Mouse (Mus musculus) heart, embryonic 14.5 days (tissue): Measurements from ENCODE around the gene Arsg. TPM values are rescaled to one million over a fixed set of nuclear protein-coding genes. Genes with fewer than 3 reads are reported as not detected.

ENCODE experiments used
- ATAC-seq: fragments of 200-750 bp; cut with Nextera tagmentation; 2 replicates; pipeline ENCODE4 v1.8.0; 2017; ENCODE audit warnings: low read depth, moderate TSS enrichment; ENCODE audit not compliant: insufficient number of reproducible peaks, insufficient read depth, low FRiP score
- H3K27ac ChIP-seq, 2 experiments: fragments of 200-500 bp in 1 of 2; fragments of 300-500 bp in 1 of 2; sonication (generic) in 1 of 2; replicated peaks in 1 of 2; 2 replicates each; pipeline ENCODE4 v1.5.1; 2012 to 2014; ENCODE audit warnings: low read depth in 2 of 2, low read length in 2 of 2, control low read depth in 1 of 2, mild to moderate bottlenecking in 1 of 2, mixed read lengths in 1 of 2; ENCODE audit not compliant: control insufficient read depth in 1 of 2, insufficient read depth in 1 of 2
- H3K27me3 ChIP-seq: fragments of 300-500 bp; sonication (generic); 2 replicates; pipeline ENCODE4 v1.6.1; 2014; ENCODE audit warnings: mild to moderate bottlenecking, low read length, control low read depth; ENCODE audit not compliant: control insufficient read depth, insufficient read depth
- H3K36me3 ChIP-seq: fragments of 300-500 bp; sonication (generic); 2 replicates; pipeline ENCODE4 v1.6.1; 2014; ENCODE audit warnings: mild to moderate bottlenecking, control low read depth, low read length, mixed read lengths; ENCODE audit not compliant: control insufficient read depth, insufficient read depth
- H3K4me1 ChIP-seq, 2 experiments: fragments of 200-500 bp in 1 of 2; fragments of 300-500 bp in 1 of 2; sonication (generic) in 1 of 2; 2 replicates each; pipeline ENCODE4 v1.6.1; 2012 to 2014; ENCODE audit warnings: low read length in 2 of 2, control low read depth in 1 of 2, mixed read lengths in 1 of 2; ENCODE audit not compliant: control insufficient read depth in 2 of 2, insufficient read depth in 2 of 2
- H3K4me2 ChIP-seq: fragments of 300-500 bp; sonication (generic); 2 replicates; pipeline ENCODE4 v1.6.1; 2014; ENCODE audit warnings: mild to moderate bottlenecking, low read length
- H3K4me3 ChIP-seq, 2 experiments: fragments of 200-500 bp in 1 of 2; fragments of 300-500 bp in 1 of 2; sonication (generic) in 1 of 2; 2 replicates each; pipeline ENCODE4 v1.5.1; 2012 to 2014; ENCODE audit warnings: low read length in 2 of 2, mild to moderate bottlenecking in 2 of 2, control low read depth in 1 of 2, low read depth in 1 of 2, moderate library complexity in 1 of 2; ENCODE audit not compliant: control insufficient read depth in 1 of 2, insufficient read depth in 1 of 2
- H3K9ac ChIP-seq: fragments of 300-500 bp; sonication (generic); 2 replicates; pipeline ENCODE4 v1.6.1; 2014; ENCODE audit warnings: mild to moderate bottlenecking, low read length
- H3K9me3 ChIP-seq: fragments of 300-500 bp; sonication (generic); 2 replicates; pipeline ENCODE4 v1.6.1; 2016; ENCODE audit warnings: low read length, control low read depth; ENCODE audit not compliant: control insufficient read depth
- WGBS: fragments of 180-500 bp; shearing (Covaris S2); extraction: QIAGEN DNeasy Blood & Tissue Kit; methylation state at CpG from one replicate; pipeline ENCODE4 v1.1.7; 2014; 5-methylcytosine and 5-hydroxymethylcytosine counted together
- polyA plus RNA-seq: library from polyadenylated mRNA; unstranded; fragments of >200 nt; fragmentation: Nextera tagmentation; extraction: Ambion mirVana; gene quantifications from 2 replicates; pipeline ENCODE4 v1.2.1, GENCODE M21; 2014

Gene Arsg
- polyA plus RNA-seq, 1 experiment from 2014 or later = 3.7 TPM

DNA sequence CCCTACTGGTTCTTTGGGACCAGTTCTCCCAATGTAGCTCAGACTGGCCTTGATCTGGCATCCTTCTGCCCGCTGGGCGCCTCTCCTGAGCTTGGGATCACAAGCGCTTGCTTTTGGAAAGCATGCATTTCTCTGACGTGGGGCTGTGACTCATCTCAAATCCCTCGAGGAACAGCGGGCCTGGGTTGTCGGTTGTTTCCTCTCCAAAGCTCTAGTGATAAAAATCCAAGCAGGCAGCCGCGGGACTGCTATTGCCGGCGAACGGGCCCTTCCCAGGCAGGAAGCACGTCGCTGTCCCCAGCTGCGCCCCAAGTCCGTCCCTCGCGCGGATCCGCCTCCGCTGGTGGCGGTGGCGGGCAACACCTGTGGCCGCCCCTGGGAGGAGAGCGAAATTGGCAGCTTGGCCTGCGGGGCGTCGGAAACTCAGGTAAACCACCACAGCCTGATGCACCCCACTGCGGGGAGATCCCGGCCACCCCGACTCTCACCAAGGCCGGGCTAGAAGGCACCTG lies 33.3 kb upstream of the Arsg start:
- 0 out of 2 replicates have a peak, but pooled peaks have one; percentile 62 for ATAC-seq
- peak overlapping the region; percentile 77 for H3K9ac ChIP-seq
- WGBS = under 1% methylated on average over 32 of the region's 32 CpGs

DNA sequence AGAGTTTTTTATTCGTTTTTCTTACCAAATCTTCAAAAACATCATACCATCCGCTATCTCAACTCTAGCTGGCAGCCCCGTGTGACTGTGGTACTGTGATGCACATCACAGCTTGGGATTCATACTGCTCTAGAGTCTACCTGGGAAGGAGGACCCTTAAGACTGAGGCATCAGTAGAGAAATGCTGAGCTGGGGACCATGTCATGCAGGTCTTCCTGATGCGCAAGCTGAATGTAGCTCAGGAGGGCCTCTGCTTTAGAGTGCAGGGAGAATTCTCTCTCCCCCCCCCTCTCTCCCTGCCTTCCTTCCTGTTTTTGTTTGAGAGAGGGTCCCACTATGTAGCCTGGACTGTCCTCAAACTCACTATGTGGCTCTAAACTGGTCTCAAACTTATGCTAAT lies 32.5 kb upstream of the Arsg start:
- H3K27ac ChIP-seq = no peak overlapping the region
- H3K4me3 ChIP-seq = peak overlapping the region; percentile 59 to 73; a peak in 3 of 4 replicates
- H3K27me3 ChIP-seq = no peaks in the 10 kb centered on the region
- H3K9me3 ChIP-seq = no peaks in the 10 kb centered on the region
- H3K4me1 ChIP-seq = peaks cover 5 to 20% of the 10 kb centered on the region in 2 experiments
- no peak for ATAC-seq
- H3K9ac ChIP-seq = peak overlapping the region; percentile 77
- H3K4me2 ChIP-seq = peak overlapping the region; percentile 90
- H3K36me3 ChIP-seq = peaks cover 25% of the 10 kb centered on the region
- 53% methylated on average over 4 of the region's 4 CpGs for WGBS

More for the DNA sequence above, 33.3 kb upstream of the Arsg start:
- Histone ChIP-seq H3K4me3 (peak overlapping the region; percentile 59 to 73), H3K27ac (peak overlapping the region; percentile 27 to 56; a peak in 3 of 4 replicates), H3K4me1 (peaks cover 2 to 15% of the 10 kb centered on the region in 2 experiments), H3K4me2 (peak overlapping the region; percentile 90), H3K36me3 (peaks cover 33% of the 10 kb centered on the region), H3K9me3 (no peaks in the 10 kb centered on the region), H3K27me3 (no peaks in the 10 kb centered on the region)

DNA sequence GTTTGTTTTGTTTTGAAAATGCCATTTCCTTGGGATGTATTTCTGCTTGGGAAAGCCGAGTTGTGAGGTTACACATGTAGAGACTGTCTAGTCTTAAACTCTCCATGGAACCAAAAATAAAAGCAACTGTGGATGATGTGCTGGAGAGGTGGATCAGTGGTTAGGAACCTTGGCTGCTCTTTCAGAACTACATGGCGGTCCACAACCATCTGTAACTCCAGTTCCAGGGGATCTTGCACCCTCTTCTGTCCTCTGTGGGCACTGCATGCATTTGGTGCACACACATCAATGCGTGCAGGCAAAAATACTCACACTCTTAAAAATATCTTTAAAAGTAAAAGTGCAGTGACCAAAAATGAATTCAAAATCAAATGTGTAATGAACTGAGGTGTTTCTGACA lies 32.1 kb upstream of the Arsg start:
- ATAC-seq = no peak
- Histone ChIP-seq H3K9me3 (no peaks in the 10 kb centered on the region), H3K4me2 (no peak overlapping the region), H3K27ac (no peak overlapping the region), H3K9ac (no peak overlapping the region), H3K27me3 (no peaks in the 10 kb centered on the region), H3K4me1 (peaks cover 5 to 20% of the 10 kb centered on the region in 2 experiments), H3K36me3 (peaks cover 20% of the 10 kb centered on the region), H3K4me3 (no peak overlapping the region)
- 69% methylated on average over 3 of the region's 3 CpGs for WGBS

DNA sequence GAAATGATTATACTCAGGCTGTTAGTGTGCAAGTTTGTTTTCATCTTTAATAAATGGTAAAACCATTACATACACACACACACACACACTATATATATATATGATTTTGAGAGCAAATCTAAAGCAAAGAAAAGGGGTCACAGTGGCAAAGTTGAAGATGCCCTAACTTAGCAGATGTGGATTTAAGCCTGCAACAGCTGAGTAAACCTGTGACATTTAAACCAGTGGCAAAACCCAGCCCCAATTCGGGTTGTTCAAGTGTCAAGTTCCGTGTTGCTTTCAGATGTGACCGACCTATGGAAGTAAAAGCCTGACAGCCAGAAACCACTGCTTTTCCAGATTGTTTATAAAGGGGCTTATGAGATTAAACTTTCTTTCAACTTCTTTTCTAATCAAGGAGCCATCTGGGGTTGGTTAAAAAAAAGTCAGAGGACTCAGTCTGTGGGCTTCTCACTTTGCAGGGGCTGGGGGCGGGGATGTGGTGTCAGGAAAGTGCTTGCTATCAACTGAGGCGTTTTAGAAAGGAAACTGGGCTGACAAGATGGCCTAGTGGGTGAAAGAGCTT lies 30.9 kb upstream of the Arsg start:
- no peak overlapping the region for H3K27ac ChIP-seq
- ATAC-seq = no peak
- peaks cover 9% of the 10 kb centered on the region; the same call in 1 of the 2 replicates for H3K36me3 ChIP-seq
- H3K27me3 ChIP-seq = no peaks in the 10 kb centered on the region
- no peak overlapping the region for H3K9ac ChIP-seq
- no peak overlapping the region for H3K4me3 ChIP-seq
- 48% methylated on average over 5 of the region's 5 CpGs for WGBS
- no peaks in the 10 kb centered on the region for H3K9me3 ChIP-seq
- peaks cover 5 to 20% of the 10 kb centered on the region in 2 experiments for H3K4me1 ChIP-seq
- H3K4me2 ChIP-seq = no peak overlapping the region

DNA sequence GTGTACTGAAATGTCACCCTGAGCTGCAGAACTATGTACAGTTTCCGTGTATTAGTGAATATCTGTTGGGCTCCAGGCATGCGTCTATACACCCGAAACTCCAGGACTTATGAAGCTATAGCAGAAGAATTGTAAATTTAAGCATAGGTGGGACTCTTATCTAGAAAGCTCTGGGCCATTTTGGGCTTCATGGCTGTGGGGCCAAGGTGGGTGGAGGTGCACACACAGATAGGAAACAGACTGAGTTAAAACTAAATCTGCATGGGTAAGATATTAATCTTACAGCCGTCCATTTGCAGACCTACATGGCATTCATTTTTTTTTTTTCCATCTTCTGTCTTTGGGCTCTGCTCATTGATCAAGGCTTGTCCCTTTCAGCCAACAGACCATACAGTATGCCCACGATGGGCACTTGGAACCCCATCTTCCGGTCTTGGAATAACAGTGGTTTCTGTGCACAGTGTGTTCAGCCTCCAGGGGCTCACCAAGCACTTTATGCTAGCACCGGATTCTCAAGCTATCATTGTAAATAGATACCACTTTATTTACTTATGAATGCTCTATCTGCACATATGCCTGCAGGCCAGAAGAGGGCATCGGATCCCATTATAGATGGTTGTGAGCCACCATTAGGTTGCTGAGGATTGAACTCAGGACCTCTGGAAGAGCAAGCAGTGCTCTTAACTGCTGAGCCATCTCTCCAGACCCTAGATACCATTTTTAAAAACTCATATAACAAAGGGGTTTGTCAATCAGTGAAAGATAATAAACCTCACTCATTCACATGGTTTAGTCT lies 29.5 kb upstream of the Arsg start:
- Histone ChIP-seq H3K27ac (no peak overlapping the region), H3K9ac (no peak overlapping the region), H3K4me2 (no peak overlapping the region), H3K27me3 (no peaks in the 10 kb centered on the region), H3K4me1 (peaks cover 5 to 20% of the 10 kb centered on the region in 2 experiments), H3K36me3 (no peaks in the 10 kb centered on the region), H3K4me3 (no peak overlapping the region), H3K9me3 (no peaks in the 10 kb centered on the region)
- no peak for ATAC-seq
- WGBS = 90% methylated on average over 8 of the region's 8 CpGs

DNA sequence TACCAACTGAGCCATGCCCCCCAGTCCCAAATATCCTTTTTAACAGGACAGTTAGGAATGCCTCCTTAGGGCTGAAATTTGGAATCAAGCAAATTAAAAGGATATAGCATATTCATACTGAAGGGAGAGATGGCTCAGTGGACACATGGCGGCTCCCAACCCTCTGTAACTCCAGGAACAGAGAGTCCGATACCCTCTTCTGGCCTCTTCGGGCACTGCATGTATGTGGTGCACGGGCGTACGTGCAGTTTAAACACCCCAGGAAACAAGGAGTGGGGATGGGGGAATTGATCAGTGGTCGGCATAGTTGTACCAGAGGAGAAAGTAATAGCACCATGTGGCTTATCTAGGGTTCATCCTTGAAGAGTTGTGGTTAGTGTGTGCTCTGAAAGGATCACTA lies 28.6 kb upstream of the Arsg start:
- no peaks in the 10 kb centered on the region for H3K9me3 ChIP-seq
- 63% methylated on average over 7 of the region's 7 CpGs for WGBS
- H3K4me3 ChIP-seq = no peak overlapping the region
- no peak overlapping the region for H3K9ac ChIP-seq
- no peak overlapping the region for H3K4me2 ChIP-seq
- no peaks in the 10 kb centered on the region for H3K36me3 ChIP-seq
- no peak for ATAC-seq
- no peak overlapping the region for H3K27ac ChIP-seq
- H3K27me3 ChIP-seq = no peaks in the 10 kb centered on the region
- peaks cover 5 to 15% of the 10 kb centered on the region in 2 experiments; a peak in 3 of 4 replicates for H3K4me1 ChIP-seq

DNA sequence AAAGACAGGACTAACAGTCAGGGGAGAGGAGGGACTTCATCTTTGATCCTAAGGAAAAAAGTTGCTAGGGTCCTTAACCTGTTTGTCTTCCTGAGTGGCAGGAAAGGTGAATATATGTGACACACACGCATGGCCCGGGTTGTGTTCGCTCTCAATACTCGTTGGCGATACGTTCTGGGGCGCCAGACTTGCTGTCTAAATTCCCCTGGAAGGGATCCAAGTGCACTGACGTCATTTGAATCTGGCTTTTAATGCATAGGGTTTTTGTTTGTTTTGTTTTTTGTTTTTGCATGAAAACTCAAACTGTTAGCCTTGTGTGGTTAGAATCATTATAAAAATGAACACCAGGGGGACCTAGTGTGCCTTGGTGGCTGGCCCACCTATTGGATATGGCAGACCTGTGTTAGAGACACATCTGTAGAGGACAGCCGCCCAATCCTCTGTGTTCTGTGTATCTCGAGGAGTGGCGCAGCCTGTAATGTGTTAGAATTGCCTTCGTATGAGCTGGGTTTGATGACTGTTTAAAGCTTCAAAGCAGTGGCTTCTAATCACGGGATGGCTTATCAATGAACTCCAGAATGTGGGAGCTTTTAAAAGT lies 27.6 kb upstream of the Arsg start:
- H3K27me3 ChIP-seq = no peaks in the 10 kb centered on the region
- H3K9ac ChIP-seq = no peak overlapping the region
- peaks cover 3 to 8% of the 10 kb centered on the region in 2 experiments; a peak in 3 of 4 replicates for H3K4me1 ChIP-seq
- no peak overlapping the region for H3K27ac ChIP-seq
- no peaks in the 10 kb centered on the region for H3K36me3 ChIP-seq
- H3K4me2 ChIP-seq = no peak overlapping the region
- no peak overlapping the region for H3K4me3 ChIP-seq
- 43% methylated on average over 13 of the region's 13 CpGs for WGBS
- ATAC-seq = no peak; the same call in 1 of the 2 replicates
- no peaks in the 10 kb centered on the region for H3K9me3 ChIP-seq
